Mouse (Mus musculus) urinary bladder, postnatal 14 days (tissue): ENCODE measurements around the gene Tut7.
A peak's percentile ranks its signal among the peaks of the same experiment; 100 is the strongest.
"Not testable (repeated sequence)": the region's sequence is repeated elsewhere in the genome, so short reads cannot be mapped to it uniquely, and the experiment has no call there.

ENCODE experiments used
- DNase-seq: peaks from one replicate; pipeline ENCODE4 v3.0.0; 2021; ENCODE audit warnings: low spot score

Gene Tut7

DNA sequence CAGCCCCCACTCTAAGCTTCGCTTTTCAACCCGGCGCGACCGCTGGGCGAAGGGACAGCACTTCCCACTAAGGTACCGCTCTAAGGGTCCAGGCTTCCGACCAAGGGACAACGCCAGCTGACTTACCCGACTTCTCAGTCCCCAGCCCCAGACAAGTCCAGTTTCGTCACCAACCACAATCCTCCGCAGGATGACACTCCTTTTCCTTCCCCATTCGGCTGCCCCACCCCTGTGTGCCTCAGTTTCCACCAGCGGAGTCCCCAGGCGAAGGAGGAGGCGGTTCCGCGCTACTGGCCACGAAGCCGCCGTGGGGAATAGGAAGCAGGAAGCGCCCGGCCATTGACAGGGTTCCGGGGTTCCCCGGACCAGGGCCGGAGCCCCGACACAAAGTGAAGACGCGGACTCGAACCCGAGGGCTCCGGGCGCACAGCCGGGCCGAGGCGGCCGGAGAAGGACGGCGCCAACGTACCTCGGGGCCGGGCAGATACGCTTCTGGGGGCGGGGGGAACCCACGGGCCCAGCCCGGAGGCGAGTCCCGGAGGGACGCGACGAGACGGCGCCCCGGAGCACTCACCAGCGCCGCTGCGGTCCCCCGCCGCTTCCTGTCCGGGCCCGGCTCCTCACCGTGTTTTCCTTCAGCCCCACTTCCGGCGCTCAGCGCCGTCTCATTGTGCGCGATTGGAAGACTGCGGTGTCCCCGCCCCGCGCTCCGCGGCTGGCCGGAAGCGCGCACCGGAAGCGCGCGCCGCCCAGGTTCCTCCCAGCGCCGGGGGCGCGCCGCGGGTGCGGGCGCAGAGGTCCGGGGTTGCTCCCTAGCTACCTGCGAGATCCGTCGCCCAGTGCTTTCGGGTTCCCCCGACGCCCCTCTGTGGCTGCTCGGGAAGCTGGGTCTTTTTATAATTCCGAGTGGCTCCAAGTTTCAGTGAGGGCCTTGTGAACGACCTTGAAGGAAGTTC, at the start of gene Tut7:
Tut7 (minus strand) TSS at position 641 of the 956 bp plus-strand sequence.
- peak; percentile 94 for DNase-seq

DNA sequence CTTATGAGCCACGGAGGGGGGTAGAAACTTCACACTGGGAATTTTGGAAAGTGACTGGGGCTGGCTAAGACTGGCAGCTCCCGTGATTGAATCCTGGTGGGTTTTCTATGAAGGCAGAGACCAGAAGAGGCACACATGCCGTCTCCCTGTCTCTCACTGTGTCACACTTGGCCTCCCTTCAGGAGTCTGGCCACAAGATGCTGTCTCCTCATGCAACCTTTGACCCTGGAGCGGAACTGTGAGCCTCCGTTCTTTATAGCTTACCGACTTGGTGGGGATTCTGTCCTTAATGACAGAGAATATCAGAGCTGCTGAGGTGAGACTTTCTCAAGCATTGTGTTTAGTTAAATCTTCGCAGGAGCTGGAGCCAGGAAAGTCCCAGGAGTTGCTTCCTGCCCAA, 49.5 kb upstream of the Tut7 start:
- no peak for DNase-seq

DNA sequence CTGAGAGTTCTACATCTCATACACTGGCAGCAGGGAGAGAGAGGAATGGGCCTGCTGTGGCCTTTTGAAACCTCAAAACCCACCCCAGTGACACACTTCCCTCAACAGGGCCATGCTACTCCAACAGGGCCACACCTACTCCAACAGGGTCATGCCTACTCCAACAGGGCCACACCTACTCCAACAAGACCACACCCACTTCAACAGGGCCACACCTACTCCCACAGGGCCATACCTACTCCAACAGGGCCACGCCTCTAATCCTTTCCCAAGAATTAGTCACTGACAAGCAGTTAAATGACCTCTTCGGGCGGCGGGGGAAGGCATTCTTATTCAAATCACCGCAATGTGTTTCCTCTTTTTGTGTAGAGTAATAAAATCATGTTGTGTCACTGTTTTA, 47.1 kb upstream of the Tut7 start:
- DNase-seq, result no peak

DNA sequence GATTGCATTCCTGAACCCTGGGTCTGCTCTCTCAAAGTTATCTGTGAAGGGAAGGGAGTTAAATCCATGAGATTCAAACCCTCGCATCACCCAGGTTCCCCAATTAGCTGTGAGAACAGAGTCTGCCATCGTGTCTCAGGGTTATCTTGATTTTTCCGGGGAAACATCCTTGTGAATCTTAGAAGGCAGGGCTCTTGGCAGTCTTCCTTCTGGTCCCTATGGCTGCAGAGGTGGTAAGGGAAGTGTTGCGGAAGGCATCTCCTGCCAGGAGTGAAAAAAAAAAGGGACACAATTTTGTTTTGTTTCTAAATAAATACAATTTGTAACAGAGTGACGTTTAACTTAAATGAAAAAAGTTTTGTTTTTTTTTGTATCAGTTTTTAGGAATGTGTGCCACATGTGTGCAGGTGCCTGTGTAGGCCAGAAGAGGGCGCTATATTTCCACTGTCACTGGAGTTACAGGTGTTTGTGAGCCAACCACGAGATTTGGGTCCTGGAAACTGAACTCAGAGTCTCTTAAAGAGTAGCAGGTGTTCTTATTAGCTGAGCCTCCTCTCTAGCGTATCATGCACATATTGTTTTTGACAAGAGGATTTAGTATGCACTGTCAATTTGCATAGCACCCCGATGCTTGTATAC, 45.2 kb upstream of the Tut7 start:
- no peak for DNase-seq

DNA sequence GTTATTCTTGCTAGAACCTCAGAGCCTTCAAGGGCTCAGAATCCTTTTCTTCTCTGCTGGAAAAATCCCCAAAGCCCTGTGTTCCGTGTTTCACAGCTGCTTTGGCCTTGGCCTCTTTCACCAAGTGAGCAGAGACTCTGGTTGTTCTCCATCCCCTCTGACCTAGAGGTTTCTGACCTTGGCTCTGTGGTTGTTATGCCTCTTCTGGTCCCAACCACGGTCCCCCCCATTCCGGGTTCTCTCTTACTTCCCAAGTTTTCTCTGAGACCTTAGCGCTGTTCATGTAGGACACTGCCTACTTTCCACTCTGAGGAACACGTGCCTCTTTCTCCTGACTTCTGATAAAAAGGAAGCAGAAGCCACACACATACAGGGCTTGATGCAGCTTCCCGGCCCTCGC, 44.2 kb upstream of the Tut7 start:
- DNase-seq, result no peak

DNA sequence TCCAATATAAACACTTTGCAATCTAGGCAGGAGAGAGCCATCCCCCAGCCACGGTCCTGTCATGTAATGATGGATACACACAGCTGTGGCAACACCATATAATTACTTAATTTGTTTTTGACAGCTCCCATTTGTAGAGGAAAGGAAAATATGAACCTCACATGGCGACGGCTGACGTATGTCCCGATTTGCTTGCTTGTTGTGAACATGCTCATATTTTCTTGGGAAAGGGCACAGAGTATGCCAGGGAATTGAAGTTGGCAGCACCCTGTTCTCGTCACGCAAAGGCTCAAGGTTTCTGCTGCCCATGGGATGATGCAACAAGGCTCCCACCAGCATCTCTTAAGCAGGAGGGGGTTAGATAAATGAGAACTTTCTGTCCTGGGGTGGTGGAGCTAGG, 36.6 kb upstream of the Tut7 start:
- no peak for DNase-seq

DNA sequence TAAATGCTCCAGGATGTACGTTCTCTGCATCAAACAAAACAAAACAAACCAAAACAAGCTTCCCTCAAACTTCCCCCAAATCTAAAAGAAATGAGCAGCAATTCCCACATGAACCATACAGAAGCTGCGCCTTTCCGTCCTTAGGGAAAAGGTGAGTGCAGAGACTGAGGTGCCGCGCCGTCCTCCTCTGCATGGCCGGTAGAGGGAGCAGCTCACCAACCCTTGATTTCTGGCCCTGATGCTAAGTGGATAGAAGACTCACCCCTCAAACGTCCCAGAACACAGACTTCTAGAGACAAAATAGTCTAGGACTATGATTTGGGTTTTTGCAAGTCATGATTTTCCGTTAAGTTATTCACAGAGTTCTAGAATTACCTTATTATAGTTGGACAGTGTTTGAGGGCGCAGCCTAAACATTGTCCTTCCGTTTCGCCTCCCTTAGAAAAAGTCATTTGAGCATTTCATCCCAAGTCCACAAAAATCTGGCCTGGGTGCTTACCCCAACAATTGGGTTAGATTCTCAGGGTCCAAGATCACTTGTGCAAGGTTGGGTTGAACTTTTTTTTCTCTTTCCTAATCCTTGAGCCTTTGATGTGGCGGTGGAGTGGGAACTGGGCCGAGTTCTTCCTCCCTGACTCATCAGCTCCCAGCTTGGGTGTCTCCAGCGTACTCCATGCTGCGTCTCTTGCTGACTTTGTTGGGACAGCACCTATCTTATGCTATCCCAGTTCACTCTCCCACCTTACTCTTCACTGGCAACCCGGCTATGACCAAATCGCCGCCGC, 33.5 kb upstream of the Tut7 start:
- DNase-seq, result peak; percentile 69

DNA sequence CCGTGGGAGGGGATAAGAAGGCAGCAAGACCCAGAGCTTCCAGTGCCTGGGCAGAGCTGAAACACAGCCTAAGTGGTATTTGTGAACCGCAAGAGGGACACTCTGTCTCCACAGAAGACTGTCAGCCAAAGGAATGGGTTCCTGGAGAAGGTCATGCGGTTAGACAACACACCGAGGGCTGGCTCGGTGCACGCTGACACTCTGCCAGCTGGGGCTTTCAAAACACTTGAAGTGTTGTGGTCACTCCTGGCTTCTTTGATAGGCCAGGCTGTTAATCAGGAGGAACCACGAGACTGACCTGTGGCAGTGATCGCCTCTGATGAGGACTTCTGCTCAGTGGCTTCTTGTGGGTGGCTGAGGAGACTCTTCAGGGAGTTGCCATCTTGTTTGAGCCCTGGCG, 30.5 kb upstream of the Tut7 start:
- DNase-seq, result no peak

DNA sequence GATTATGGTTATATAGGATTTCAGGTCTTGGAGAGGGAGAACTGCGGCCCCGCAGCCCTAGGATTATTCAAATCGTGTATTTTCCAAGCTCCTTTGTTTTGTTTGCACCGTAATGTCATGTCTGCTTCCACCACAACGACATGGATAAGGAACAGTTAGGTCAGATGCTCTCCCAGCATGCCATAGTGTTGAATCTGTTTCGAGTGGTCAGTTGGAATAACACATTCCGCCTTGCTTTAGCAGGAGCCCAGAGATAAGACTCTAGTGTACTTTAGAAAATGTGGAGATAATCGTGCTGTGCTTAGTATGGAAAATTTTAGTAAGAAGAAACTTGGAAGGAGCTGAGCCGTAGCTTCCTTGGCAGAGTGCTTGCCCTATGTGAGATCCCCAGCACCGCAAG, 27.4 kb upstream of the Tut7 start:
- no peak for DNase-seq

DNA sequence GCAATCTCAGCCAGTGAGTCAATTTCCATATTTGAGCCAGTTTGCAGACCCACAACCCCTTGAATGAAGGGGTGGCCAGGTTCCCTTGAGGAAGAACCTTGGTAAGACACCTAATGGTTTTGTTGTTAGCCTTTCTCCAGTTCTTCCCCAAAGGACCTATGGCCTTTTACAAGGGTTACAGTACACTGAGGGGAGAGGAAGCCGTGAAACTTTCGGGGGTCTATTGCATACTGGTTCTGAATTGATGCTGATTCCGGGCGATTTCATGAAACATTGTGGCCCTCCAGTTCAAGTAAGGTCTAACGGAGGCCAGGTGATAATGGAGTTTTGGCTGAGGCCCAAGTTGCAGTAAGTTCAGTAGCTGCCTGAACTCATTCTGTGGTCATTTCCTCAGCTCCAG, 21.7 kb upstream of the Tut7 start:
- DNase-seq, result no peak

DNA sequence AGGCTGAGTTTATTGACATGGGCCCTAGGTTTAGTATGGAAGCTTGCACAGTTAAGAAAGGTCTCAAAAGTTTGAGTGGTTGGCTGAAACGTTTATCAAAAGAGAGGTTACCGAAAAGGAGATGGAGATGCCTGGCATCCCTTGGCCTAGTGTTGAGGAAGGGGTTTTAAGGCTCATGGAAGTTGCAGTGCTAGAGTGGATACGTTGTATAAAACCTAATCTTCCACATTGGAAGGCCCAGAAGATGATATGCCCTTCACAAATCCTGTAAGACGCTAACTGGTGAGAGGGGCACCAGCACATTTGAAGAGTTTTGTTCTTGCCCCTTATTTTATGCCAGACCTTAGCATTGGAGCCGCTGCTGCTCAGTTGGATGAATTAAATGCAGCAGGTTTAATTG, 21.0 kb upstream of the Tut7 start:
- DNase-seq, result no peak

DNA sequence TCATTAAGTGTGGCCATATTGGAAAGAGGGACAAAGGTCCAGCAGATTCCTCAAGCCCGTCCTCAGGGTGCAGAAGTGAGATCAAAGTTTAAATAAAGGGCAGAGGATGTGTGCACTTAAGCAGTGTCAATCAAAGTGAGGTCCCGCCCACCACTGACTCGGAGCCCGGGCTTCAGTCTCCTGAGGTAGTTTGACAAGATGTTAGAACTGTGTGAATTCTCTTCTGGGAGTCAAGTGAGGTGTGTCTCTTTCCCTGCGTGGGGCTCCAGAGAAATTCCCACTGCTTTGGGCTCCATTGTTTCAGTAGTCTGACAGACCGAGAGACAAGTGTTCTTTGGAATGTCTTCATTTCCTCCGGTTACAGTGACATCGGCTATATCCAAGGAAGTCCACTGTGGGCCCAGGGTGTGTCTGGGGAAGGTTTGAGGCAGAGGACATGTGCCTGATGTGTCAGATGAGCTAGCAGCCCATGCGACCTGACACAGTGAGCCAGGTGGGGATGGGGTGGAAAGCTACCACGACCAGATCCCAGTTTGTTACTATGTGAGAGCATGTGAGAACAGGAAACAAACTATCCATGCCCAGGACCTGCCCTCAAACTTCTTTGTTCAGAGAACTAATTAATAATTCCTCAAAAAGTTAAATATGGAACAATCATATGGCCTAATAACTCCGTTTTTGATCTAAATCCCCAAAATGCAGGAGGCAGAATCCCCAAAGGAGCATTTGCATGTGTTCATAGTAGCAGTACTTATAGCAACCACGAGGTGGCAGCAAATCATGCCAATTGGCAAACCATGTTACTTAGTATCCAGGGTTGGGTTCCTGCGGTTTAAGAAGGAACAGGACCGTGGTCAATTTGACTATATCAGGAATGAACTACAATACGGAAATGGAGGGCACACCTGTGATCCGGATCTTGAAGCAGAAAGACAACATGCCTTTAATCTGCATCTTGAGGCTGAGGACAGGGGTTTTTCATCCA, 19.6 kb upstream of the Tut7 start:
- DNase-seq, result peak; percentile 89

DNA sequence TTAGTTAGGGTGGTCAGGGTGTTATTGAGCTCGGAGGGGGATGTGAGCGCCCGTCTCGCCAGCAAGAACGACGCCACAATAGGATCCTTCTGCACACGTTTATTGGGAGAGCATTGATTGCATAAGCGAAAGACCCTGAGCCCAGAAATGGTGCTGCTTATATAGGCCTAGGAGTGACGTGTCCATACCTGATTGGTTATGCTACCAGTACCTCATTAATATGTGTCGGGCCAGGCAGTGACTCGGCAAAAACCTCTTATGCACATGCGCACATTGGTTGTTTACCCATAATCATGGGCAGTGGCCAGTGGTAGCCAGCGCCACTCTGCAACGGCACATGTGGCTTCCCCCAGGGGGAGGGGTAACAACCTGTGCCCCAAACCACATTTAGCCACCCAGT, 18.8 kb upstream of the Tut7 start:
- DNase-seq, result not testable (repeated sequence)

DNA sequence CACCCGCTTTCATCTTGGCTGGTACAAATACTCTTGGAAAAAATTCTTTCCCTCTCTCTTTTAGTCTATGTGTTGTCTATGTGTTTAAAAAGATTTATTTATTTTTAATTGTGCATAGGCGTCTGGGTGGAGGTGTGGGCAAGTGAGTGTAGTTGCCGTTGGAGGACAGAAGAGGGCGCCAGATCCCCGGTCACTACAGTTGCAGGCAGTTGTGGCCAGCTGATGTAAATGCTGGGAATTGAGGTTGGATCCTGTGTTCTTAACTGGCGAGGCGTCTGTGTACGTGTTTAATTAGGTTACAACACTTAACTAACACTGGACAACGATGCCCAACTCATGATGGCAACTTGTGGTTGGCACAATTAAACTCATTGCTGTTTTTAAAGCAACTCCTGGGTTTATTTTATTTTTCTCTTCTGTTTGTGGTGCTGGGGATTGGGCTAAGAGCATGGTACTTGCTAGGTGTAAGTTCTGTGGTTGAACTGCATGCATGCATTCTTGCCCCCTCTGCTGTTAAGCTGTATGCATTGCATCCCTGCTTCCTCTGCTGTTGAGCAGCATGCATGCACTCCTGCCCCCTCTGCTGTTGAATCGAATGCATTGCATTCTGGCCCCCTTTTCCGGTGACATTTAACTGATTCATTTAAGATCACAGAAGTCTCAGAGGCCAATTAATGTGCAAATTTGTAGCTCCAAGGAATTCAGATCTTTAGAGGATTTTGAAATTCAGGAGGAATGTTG, 17.7 kb upstream of the Tut7 start:
- peak; percentile 87 for DNase-seq

DNA sequence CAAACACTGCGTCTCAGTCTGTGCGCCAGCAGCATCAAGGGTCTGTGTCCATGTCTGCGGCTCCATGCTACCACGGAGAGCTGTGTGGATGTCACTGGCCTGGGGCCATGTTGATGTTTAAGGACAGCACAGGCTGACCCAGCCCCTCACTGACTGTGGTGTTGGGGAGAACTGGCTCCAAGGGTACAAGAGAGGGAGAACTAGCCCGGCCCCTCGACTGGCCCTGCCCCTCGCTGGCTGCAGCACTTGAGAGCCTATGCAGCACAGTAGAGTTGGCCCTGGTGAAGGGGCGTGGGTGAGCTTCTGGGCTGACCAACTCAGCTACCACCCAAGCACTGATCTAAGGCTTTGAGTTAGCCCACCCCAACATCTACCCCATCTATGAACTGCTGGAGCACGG, 16.4 kb upstream of the Tut7 start:
- DNase-seq, result no peak

DNA sequence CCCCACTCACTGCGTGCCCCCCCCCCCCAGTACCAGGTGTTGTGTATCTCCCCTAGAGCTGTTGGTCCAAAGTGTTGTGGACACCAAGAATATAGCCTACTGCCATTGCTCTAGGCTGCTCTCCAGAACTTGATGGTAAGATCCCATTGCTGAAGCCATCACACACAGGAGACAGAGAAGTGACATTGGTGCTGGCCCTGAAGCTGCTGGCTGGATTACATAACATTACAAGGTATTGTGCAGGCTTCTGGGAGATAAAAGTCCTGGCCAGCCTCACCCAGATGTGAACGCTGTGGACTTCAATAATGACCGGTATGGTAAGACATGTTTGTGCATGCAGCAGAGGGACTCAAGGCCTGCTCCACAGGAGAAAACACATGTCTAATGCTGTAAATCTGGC, 15.5 kb upstream of the Tut7 start:
- no peak for DNase-seq

DNA sequence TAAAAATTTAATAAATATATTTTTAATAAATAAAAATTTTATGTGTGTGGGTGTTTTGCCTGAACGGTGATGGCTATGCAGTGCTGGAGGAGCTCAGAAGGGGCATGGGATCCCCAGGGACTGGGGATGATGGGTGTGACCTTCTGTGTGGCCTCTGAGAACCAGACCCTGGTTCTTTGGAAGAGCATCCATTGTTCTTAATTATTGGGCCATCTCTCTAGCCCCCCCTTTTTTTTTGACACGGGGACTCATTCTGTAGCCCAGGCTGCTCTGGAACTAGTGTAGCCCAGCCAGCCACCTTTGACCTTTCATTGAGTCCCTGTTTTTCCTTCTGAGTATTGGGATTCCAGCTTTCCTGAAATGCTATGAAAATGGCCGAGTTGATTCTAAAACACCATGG, 13.9 kb upstream of the Tut7 start:
- DNase-seq, result no peak

DNA sequence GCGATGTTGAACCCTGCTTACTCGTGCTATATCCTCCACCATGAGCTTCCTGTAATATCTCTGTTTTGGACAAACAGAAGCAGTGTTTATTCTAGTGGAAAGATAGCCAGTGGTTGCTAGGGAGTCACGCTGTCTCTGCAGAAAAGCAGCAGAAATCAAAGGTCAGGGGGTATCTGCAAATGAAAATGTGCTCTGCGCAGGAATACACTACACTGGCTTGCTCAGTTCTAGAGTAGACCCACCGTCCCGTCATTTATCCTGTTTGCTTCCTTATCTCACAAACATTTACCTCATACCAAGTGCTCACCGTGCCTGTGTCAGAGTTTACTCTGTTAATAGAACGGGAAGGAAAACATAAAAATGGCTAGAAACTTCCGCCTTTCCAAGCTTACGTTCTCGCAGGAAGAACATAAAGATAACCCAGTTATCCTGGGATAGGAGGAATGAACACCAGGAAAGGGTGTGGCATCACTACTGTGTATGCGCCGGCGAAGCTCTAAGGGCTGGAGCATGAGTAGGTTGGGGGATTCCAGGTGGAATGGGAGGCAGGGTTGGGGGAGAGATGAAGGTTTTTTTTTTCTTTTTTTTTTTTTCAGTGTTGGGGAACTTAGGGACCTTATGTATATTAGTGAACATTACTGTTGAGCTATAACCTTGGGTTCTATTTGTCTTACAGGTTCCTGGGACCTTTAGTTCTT, 13.3 kb upstream of the Tut7 start:
- no peak for DNase-seq

DNA sequence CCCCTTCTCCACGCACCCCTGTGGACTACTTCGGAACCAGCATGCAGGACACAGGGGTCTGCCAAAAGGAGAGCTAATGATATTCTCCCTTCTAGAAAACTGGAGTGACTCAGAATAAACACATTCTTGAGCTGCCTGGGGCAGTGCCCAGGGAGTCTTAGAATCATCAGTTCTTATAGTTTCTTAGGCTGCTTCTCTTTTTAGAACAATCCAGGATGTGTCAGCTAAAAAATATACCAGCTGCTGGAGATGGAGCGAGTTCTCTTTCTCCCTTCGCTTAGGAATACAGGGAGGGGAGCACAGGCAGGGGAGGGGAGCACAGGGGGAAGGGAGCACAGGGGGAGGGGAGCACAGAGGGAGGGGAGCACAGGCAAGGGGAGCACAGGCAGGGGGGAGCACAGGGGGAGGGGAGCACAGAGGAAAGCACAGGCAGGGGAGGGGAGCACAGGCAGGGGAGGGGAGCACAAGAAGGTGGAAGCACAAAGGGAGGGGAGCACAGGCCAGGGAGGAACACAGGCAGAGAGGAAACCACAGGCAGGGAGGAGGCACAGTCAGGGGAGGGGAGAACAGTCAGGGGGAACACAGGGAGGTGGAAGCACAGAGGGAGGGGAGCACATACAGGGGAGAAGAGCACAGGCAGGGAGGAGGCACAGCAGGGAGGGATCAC, 12.0 kb upstream of the Tut7 start:
- DNase-seq, result peak; percentile 47

DNA sequence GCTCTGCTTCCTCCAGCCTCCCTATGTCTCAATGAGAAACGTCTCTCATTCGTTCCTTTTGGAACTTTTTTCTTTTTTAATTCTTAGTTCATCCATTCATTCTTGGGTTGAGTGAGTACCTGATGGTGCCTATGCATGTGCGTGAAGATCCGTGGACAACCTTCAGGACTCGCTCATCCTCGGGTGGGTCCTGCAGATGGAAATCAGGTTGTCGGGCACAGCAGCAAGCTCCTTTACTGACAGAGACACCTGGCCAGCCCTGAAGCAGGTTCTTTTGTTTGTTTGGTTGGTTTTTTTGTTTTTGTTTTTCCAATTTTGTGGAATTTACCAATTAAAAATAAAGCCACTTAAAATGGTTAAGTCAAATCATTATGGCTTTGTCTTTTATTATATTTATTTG, 9.9 kb upstream of the Tut7 start:
- no peak for DNase-seq
